ENCODE assay signal across 10 mouse cellular contexts in genomic region chr3:138643951-138644285, GRCm38 (mm10).
DNase-seq lines count a peak whose midpoint lies in the region; ATAC-seq and TF ChIP-seq lines count a peak whose summit lies in the region.
"Had no signal": no experiment of that assay in that cellular context is flagged by ENCODE, and none has a peak within 500 bp of the region (broad histone marks: within the 10 kb centered on the region; RNA-seq: fewer than 3 reads in every experiment).

No protein-coding gene starts in this region.

- no peaks in the 10 kb centered on the region for H3K27me3 ChIP-seq in lung, embryonic 15.5 days
- H3K27me3 ChIP-seq in forebrain, postnatal 0 days (ENCODE audit: insufficient read depth, low read length), result no peaks in the 10 kb centered on the region
- no peaks in the 10 kb centered on the region for H3K27me3 ChIP-seq in limb, embryonic 14.5 days (ENCODE audit: control insufficient read depth, insufficient read depth, low read length)
- no peaks in the 10 kb centered on the region for H3K27me3 ChIP-seq in stomach, embryonic 14.5 days (ENCODE audit: control insufficient read depth, insufficient read depth, low read length)
- H3K27me3 ChIP-seq: Patski had no signal

- no peak for ATAC-seq in lung, embryonic 15.5 days (ENCODE audit: borderline replicate concordance, extremely low read depth, low FRiP score, low TSS enrichment)
- ATAC-seq in forebrain, postnatal 0 days, result no peak
- no peak for ATAC-seq in limb, embryonic 14.5 days (ENCODE audit: low FRiP score, low read depth)
- no peak for ATAC-seq in stomach, embryonic 14.5 days (ENCODE audit: insufficient number of reproducible peaks, insufficient read depth, low FRiP score, low read depth)
- ATAC-seq in granulocyte monocyte progenitor cell, adult 5-6 weeks (replicated peaks; ENCODE audit: poor library complexity, severe bottlenecking), result no peak
- ATAC-seq: Patski had no signal

- peaks cover 4% of the 10 kb centered on the region; the same call in 1 of the 2 replicates for H3K9me3 ChIP-seq in lung, embryonic 15.5 days
- no peaks in the 10 kb centered on the region for H3K9me3 ChIP-seq in forebrain, postnatal 0 days (ENCODE audit: low read length)
- no peaks in the 10 kb centered on the region for H3K9me3 ChIP-seq in limb, embryonic 14.5 days (ENCODE audit: control insufficient read depth, low read length)
- no peaks in the 10 kb centered on the region; the same call in 1 of the 2 replicates for H3K9me3 ChIP-seq in stomach, embryonic 14.5 days (ENCODE audit: control insufficient read depth, low read depth, low read length)

- TF ChIP-seq CTCF in forebrain, postnatal 0 days (IDR thresholded peaks at IDR 0.05; ENCODE audit: low read depth), result no peak

- H3K27ac ChIP-seq in lung, embryonic 15.5 days, result no peak overlapping the region; the same call in 1 of the 2 replicates
- H3K27ac ChIP-seq in forebrain, postnatal 0 days (ENCODE audit: low read depth, low read length), result no peak overlapping the region
- H3K27ac ChIP-seq in limb, embryonic 14.5 days (replicated peaks; ENCODE audit: low read depth, low read length), result peak overlapping the region; percentile 55; the same call in 1 of the 2 replicates
- H3K27ac ChIP-seq in stomach, embryonic 14.5 days (ENCODE audit: low read length), result peak overlapping the region; percentile 44; the same call in 1 of the 2 replicates

- H3K4me3 ChIP-seq in lung, embryonic 15.5 days, result peak overlapping the region; percentile 28
- peak overlapping the region; percentile 18 for H3K4me3 ChIP-seq in forebrain, postnatal 0 days (ENCODE audit: low read depth, low read length)
- H3K4me3 ChIP-seq in limb, embryonic 14.5 days (replicated peaks; ENCODE audit: low read length), result peak overlapping the region; percentile 25
- H3K4me3 ChIP-seq in stomach, embryonic 14.5 days (ENCODE audit: low read depth, low read length), result peak overlapping the region; percentile 28
- H3K4me3 ChIP-seq: megakaryocyte, embryonic 14.5 days had no signal

- peak overlapping the region; percentile 7; the same call in 1 of the 2 replicates for H3K9ac ChIP-seq in lung, embryonic 15.5 days
- peak overlapping the region; percentile 41; the same call in 1 of the 2 replicates for H3K9ac ChIP-seq in forebrain, postnatal 0 days
- peak overlapping the region; percentile 43 for H3K9ac ChIP-seq in limb, embryonic 14.5 days (ENCODE audit: low read depth, low read length, severe bottlenecking)
- H3K9ac ChIP-seq in stomach, embryonic 14.5 days (replicated peaks; ENCODE audit: low read depth, low read length), result no peak overlapping the region

- H3K4me2 ChIP-seq in lung, embryonic 15.5 days, result peak overlapping the region; percentile 63
- H3K4me2 ChIP-seq in forebrain, postnatal 0 days (ENCODE audit: low read depth), result peak overlapping the region; percentile 47
- peak overlapping the region; percentile 52 for H3K4me2 ChIP-seq in limb, embryonic 14.5 days (replicated peaks; ENCODE audit: low read depth, low read length, severe bottlenecking)
- H3K4me2 ChIP-seq in stomach, embryonic 14.5 days (replicated peaks; ENCODE audit: low read depth, low read length), result peak overlapping the region; percentile 62

- H3K36me3 ChIP-seq in lung, embryonic 15.5 days, result no peaks in the 10 kb centered on the region
- H3K36me3 ChIP-seq in forebrain, postnatal 0 days (ENCODE audit: insufficient read depth), result no peaks in the 10 kb centered on the region
- no peaks in the 10 kb centered on the region for H3K36me3 ChIP-seq in limb, embryonic 14.5 days (ENCODE audit: control insufficient read depth, insufficient read depth, low read length)
- no peaks in the 10 kb centered on the region for H3K36me3 ChIP-seq in stomach, embryonic 14.5 days (ENCODE audit: control insufficient read depth, insufficient read depth, low read length)

- TF ChIP-seq POLR2A in limb, embryonic 14.5 days (IDR thresholded peaks at IDR 0.05; ENCODE audit: borderline replicate concordance, extremely low read depth, insufficient read depth, insufficient read length), result no peak

- WGBS in lung, embryonic 15.5 days, result 17% methylated on average over 15 of the region's 15 CpGs
- 18% methylated on average over 15 of the region's 15 CpGs for WGBS in forebrain, postnatal 0 days
- WGBS in limb, embryonic 14.5 days, result 17% methylated on average over 15 of the region's 15 CpGs
- WGBS in stomach, embryonic 14.5 days, result 22% methylated on average over 15 of the region's 15 CpGs

- peaks cover 20% of the 10 kb centered on the region for H3K4me1 ChIP-seq in lung, embryonic 15.5 days
- peaks cover 6% of the 10 kb centered on the region for H3K4me1 ChIP-seq in forebrain, postnatal 0 days (ENCODE audit: insufficient read depth)
- H3K4me1 ChIP-seq in limb, embryonic 14.5 days (ENCODE audit: control insufficient read depth, insufficient read depth, low read length), result peaks cover 16% of the 10 kb centered on the region
- H3K4me1 ChIP-seq in stomach, embryonic 14.5 days (ENCODE audit: control insufficient read depth, insufficient read depth, low read length), result peaks cover 3% of the 10 kb centered on the region; the same call in 1 of the 2 replicates
- H3K4me1 ChIP-seq: megakaryocyte, embryonic 14.5 days had no signal

- no peak for DNase-seq in lung, postnatal 25 days (ENCODE audit: low spot score)
- no peak for DNase-seq in forebrain, postnatal 0 days
- DNase-seq in limb, embryonic 14.5 days (ENCODE audit: low spot score), result no peak
- DNase-seq in cerebellum, adult 18-20 months, result no peak
- no peak for DNase-seq in kidney, postnatal 14 days

Comparison
In these comparisons a context has a peak if more than half of its experiments do, and no peak if none do; other contexts are left out.
1. H3K27ac ChIP-seq: peak in limb, embryonic 14.5 days (single experiment) and stomach, embryonic 14.5 days (single experiment); none in lung, embryonic 15.5 days (single experiment) and forebrain, postnatal 0 days (single experiment).
2. Peak in every context shown above with its lines, with median percentiles within 50 percentile points of each other: H3K4me2 ChIP-seq and H3K4me3 ChIP-seq.